Mouse (Mus musculus): Measurements from ENCODE around the gene Epha5.

Epha5 gene

GRCm38 (mm10) chr5:84417062-84417879, at the start of gene Epha5:
TSS of gene Epha5 (minus strand) at chr5:84417382.
- DNase-seq (ENCODE audit: low spot score in 2 of 2), result peak; percentile 86 to 87

- no peak for DNase-seq (ENCODE audit: low spot score in 2 of 2)
Measured at GRCm38 (mm10) chr5:84456216-84456615, 39.0 kb upstream of the Epha5 start.

- no peak for DNase-seq (ENCODE audit: low spot score in 2 of 2)
Measured at GRCm38 (mm10) chr5:84454641-84455040, 37.5 kb upstream of the Epha5 start.

GRCm38 (mm10) chr5:84453839-84454238, 36.7 kb upstream of the Epha5 start:
- no peak for DNase-seq (ENCODE audit: low spot score in 2 of 2)

GRCm38 (mm10) chr5:84440232-84440631, 23.1 kb upstream of the Epha5 start:
- DNase-seq (ENCODE audit: low spot score in 2 of 2), result peak in 1 of 2 experiments; percentile 18

- DNase-seq (ENCODE audit: low spot score in 2 of 2), result peak in 1 of 2 experiments; percentile 26
Measured at GRCm38 (mm10) chr5:84415961-84416821, 991 bp downstream of the Epha5 start.

- peak; percentile 42 to 43 for DNase-seq (ENCODE audit: low spot score in 2 of 2)
Measured at GRCm38 (mm10) chr5:84414931-84415431, 2.2 kb downstream of the Epha5 start.

- no peak for DNase-seq (ENCODE audit: low spot score in 2 of 2)
Measured at GRCm38 (mm10) chr5:84413026-84413425, 4.2 kb downstream of the Epha5 start.

GRCm38 (mm10) chr5:84408370-84408769, 8.8 kb downstream of the Epha5 start:
- no peak for DNase-seq (ENCODE audit: low spot score in 2 of 2)

- no peak for DNase-seq (ENCODE audit: low spot score in 2 of 2)
Measured at GRCm38 (mm10) chr5:84397085-84397484, 20.1 kb downstream of the Epha5 start.

- DNase-seq (ENCODE audit: low spot score in 2 of 2), result no peak
Measured at GRCm38 (mm10) chr5:84365334-84365733, 51.8 kb downstream of the Epha5 start.

- DNase-seq (ENCODE audit: low spot score in 2 of 2), result no peak
Measured at GRCm38 (mm10) chr5:84359430-84359829, 57.8 kb downstream of the Epha5 start.

GRCm38 (mm10) chr5:84353069-84353468, 64.1 kb downstream of the Epha5 start:
- no peak for DNase-seq (ENCODE audit: low spot score in 2 of 2)

GRCm38 (mm10) chr5:84346728-84347499, 70.3 kb downstream of the Epha5 start:
- DNase-seq (ENCODE audit: low spot score in 2 of 2), result no peak

GRCm38 (mm10) chr5:84335834-84336465, 81.2 kb downstream of the Epha5 start:
- DNase-seq (ENCODE audit: low spot score in 2 of 2), result no peak

GRCm38 (mm10) chr5:84334481-84334880, 82.7 kb downstream of the Epha5 start:
- DNase-seq (ENCODE audit: low spot score in 2 of 2), result no peak

- no peak for DNase-seq (ENCODE audit: low spot score in 2 of 2)
Measured at GRCm38 (mm10) chr5:84331631-84332030, 85.6 kb downstream of the Epha5 start.

GRCm38 (mm10) chr5:84320553-84320952, 96.6 kb downstream of the Epha5 start:
- no peak for DNase-seq (ENCODE audit: low spot score in 2 of 2)

GRCm38 (mm10) chr5:84320138-84320537, 97.0 kb downstream of the Epha5 start:
- DNase-seq (ENCODE audit: low spot score in 2 of 2), result no peak

GRCm38 (mm10) chr5:84318814-84319340, 98.3 kb downstream of the Epha5 start:
- no peak for DNase-seq (ENCODE audit: low spot score in 2 of 2)

GRCm38 (mm10) chr5:84317839-84318238, 99.3 kb downstream of the Epha5 start:
- DNase-seq (ENCODE audit: low spot score in 2 of 2), result no peak
